Mouse (Mus musculus): ENCODE data around the gene Prokr2.

The Prokr2 gene

GRCm38 (mm10) chr2:132385194-132385838 is at the start of gene Prokr2:
Gene Prokr2 (minus strand): TSS chr2:132385447.
- no peak for DNase-seq

- DNase-seq: no peak
Observed at GRCm38 (mm10) chr2:132427160-132427941, 42.1 kb upstream of the Prokr2 start.

GRCm38 (mm10) chr2:132425576-132425975 is 40.3 kb upstream of the Prokr2 start:
- no peak for DNase-seq

GRCm38 (mm10) chr2:132423411-132424047 is 38.3 kb upstream of the Prokr2 start:
- DNase-seq: no peak

- DNase-seq: no peak
Observed at GRCm38 (mm10) chr2:132422846-132423245, 37.6 kb upstream of the Prokr2 start.

GRCm38 (mm10) chr2:132418414-132418813 is 33.2 kb upstream of the Prokr2 start:
- DNase-seq: no peak

- no peak for DNase-seq
Observed at GRCm38 (mm10) chr2:132410126-132410525, 24.9 kb upstream of the Prokr2 start.

- no peak for DNase-seq
Observed at GRCm38 (mm10) chr2:132398136-132398535, 12.9 kb upstream of the Prokr2 start.

- no peak for DNase-seq
Observed at GRCm38 (mm10) chr2:132395753-132396152, 10.5 kb upstream of the Prokr2 start.

GRCm38 (mm10) chr2:132390607-132391160 is 5.4 kb upstream of the Prokr2 start:
- no peak for DNase-seq

GRCm38 (mm10) chr2:132389562-132389961 is 4.3 kb upstream of the Prokr2 start:
- DNase-seq: peak; percentile 7

- no peak for DNase-seq
Observed at GRCm38 (mm10) chr2:132384511-132385193, 595 bp downstream of the Prokr2 start.

GRCm38 (mm10) chr2:132382308-132382707 is 2.9 kb downstream of the Prokr2 start:
- no peak for DNase-seq

- DNase-seq: no peak
Observed at GRCm38 (mm10) chr2:132379690-132380089, 5.6 kb downstream of the Prokr2 start.

- DNase-seq: no peak
Observed at GRCm38 (mm10) chr2:132378602-132379150, 6.6 kb downstream of the Prokr2 start.

- no peak for DNase-seq
Observed at GRCm38 (mm10) chr2:132377436-132377835, 7.8 kb downstream of the Prokr2 start.

- no peak for DNase-seq
Observed at GRCm38 (mm10) chr2:132375721-132376120, 9.5 kb downstream of the Prokr2 start.

GRCm38 (mm10) chr2:132375135-132375534 is 10.1 kb downstream of the Prokr2 start:
- DNase-seq: no peak

GRCm38 (mm10) chr2:132373748-132374147 is 11.5 kb downstream of the Prokr2 start:
- no peak for DNase-seq

GRCm38 (mm10) chr2:132368433-132368832 is 16.8 kb downstream of the Prokr2 start:
- DNase-seq: no peak

GRCm38 (mm10) chr2:132343846-132344245 is 41.4 kb downstream of the Prokr2 start:
- no peak for DNase-seq

GRCm38 (mm10) chr2:132341293-132341692 is 44.0 kb downstream of the Prokr2 start:
- no peak for DNase-seq

- DNase-seq: no peak
Observed at GRCm38 (mm10) chr2:132340350-132340749, 44.9 kb downstream of the Prokr2 start.
